Mouse (Mus musculus) liver, embryonic 14.5 days (tissue): Measurements from ENCODE around the gene Cldn7. TPM values are rescaled to one million over a fixed set of nuclear protein-coding genes. Genes with fewer than 3 reads are reported as not detected.

ENCODE experiments used
- ATAC-seq: fragments of 200-750 bp; cut with Nextera tagmentation; 2 replicates; pipeline ENCODE4 v1.8.0; 2017; ENCODE audit warnings: moderate number of reproducible peaks, mild to moderate bottlenecking, moderate library complexity; ENCODE audit not compliant: insufficient read depth
- DNase-seq, 3 experiments: peaks; one replicate each; pipeline ENCODE4 v3.0.0-alpha.2; 2012 to 2013; ENCODE audit warnings: low read depth in 3 of 3, low spot score in 3 of 3
- H3K27ac ChIP-seq: fragments of 300-500 bp; sonication (generic); 2 replicates; pipeline ENCODE4 v1.5.1; 2014; ENCODE audit warnings: moderate library complexity, mild to moderate bottlenecking, control low read depth, inconsistent platforms
- H3K27me3 ChIP-seq: fragments of 300-500 bp; sonication (generic); 2 replicates; pipeline ENCODE4 v1.6.1; 2014; ENCODE audit warnings: mild to moderate bottlenecking, low read length, moderate library complexity; ENCODE audit not compliant: control insufficient read depth, insufficient read depth
- H3K36me3 ChIP-seq: fragments of 300-500 bp; sonication (generic); replicated peaks from 2 replicates; pipeline ENCODE4 v1.6.1; 2014; ENCODE audit warnings: low read depth; ENCODE audit not compliant: control insufficient read depth, insufficient read depth
- H3K4me1 ChIP-seq, 2 experiments: fragments of 200-500 bp in 1 of 2; fragments of 300-500 bp in 1 of 2; sonication (generic) in 1 of 2; replicated peaks; 2 replicates each; pipeline ENCODE4 v1.6.1; 2012 to 2014; ENCODE audit warnings: antibody characterized with exemption in 1 of 2, inconsistent platforms in 1 of 2, low read length in 1 of 2; ENCODE audit not compliant: control insufficient read depth in 2 of 2, insufficient read depth in 2 of 2
- H3K4me2 ChIP-seq: fragments of 300-500 bp; sonication (generic); 2 replicates; pipeline ENCODE4 v1.6.1; 2014; ENCODE audit warnings: low read depth, mild to moderate bottlenecking, control low read depth, moderate library complexity
- H3K4me3 ChIP-seq, 2 experiments: fragments of 200-500 bp in 1 of 2; fragments of 300-500 bp in 1 of 2; sonication (generic) in 1 of 2; 2 replicates each; pipeline ENCODE4 v1.5.1; 2012 to 2014; ENCODE audit warnings: low read depth in 2 of 2, low read length in 2 of 2, mild to moderate bottlenecking in 2 of 2, control low read depth in 1 of 2, inconsistent platforms in 1 of 2, moderate library complexity in 1 of 2; ENCODE audit not compliant: insufficient read depth in 1 of 2
- H3K9ac ChIP-seq: fragments of 300-500 bp; sonication (generic); replicated peaks from 2 replicates; pipeline ENCODE4 v1.6.1; 2014; ENCODE audit warnings: mild to moderate bottlenecking, control low read depth, moderate library complexity
- H3K9me3 ChIP-seq: fragments of 300-500 bp; sonication (generic); 2 replicates; pipeline ENCODE4 v1.6.1; 2016; ENCODE audit warnings: low read length, mixed read lengths; ENCODE audit not compliant: control insufficient read depth
- CTCF ChIP-seq: IDR thresholded peaks from 2 replicates; pipeline ENCODE4 v1.5.1; 2016; ENCODE audit warnings: antibody characterized with exemption, low read depth, control low read depth
- EP300 ChIP-seq: IDR thresholded peaks from 2 replicates; pipeline ENCODE4 v1.6.1; 2016; ENCODE audit warnings: antibody characterized with exemption, low read depth
- WGBS: fragments of 180-500 bp; shearing (Covaris S2); extraction: QIAGEN DNeasy Blood & Tissue Kit; methylation state at CpG from one replicate; pipeline ENCODE4 v1.1.7; 2014; ENCODE audit not compliant: insufficient replicate concordance; 5-methylcytosine and 5-hydroxymethylcytosine counted together
- polyA plus RNA-seq, 2 experiments: library from polyadenylated mRNA; depleted of rRNA in 1 of 2; stranded (reverse) in 1 of 2; unstranded in 1 of 2; fragments of >200 nt; fragmentation: Nextera tagmentation in 1 of 2; extraction: Ambion mirVana in 1 of 2; gene quantifications; 2 replicates each; pipeline versions ENCODE4 v1.2.1 to v1.2.3; 2012 to 2014

Gene Cldn7
- polyA plus RNA-seq, 2 experiments = 2.0 to 2.2 TPM

DNA sequence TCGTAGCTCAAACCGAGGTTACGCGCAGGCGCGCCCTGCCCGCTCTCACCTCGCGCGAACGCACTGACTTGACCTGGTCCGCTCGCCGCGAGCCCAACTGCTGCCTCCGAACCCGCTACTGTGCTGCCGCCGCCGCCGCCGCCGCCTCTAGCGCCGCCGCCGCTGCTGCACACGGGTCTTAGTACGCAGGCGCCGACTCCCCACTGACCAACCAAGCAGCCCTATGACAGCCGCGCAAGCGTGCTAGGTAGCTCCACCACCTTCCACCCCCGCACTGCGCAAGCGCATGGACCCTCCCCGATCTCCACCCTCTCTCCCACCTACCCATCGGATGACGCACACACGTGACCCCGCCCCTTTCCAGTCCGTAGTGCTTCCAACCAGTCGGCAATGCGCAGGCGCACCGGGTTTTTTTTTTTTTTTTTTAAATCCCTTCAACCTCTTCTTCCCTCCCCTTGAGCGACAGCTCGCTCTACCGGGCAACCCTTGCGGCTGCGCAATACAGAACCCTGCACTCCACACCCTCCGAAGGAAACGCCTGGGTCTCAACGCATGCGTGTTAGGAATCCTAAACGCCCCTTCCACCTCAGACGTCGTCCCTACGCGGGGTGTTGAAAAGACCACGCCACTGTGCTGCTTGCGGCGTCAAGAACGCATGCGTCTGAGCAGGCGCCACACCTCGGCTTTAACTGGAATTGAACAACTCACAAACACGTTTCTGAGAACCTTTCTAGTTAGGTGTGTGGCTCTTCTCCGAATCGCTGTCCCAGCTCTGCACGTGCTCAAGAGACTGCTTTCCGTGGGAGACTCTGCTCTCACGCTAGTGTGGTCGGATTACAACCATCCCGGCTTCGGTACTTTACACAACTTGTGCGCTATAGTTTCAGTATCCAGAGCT lies 43.2 kb upstream of the Cldn7 start, which contains the start of gene Eif5a:
TSS of gene Eif5a (minus strand) at position 845 of the 898 bp plus-strand sequence.
- peak within 1 kb of the TSS; percentile 99 for H3K27ac ChIP-seq
- peaks cover 31% of the 10 kb centered on the region for H3K36me3 ChIP-seq
- H3K4me3 ChIP-seq = peak within 1 kb of the TSS; percentile 99
- peak; percentile 99 to 100 (median 99) for DNase-seq
- H3K4me2 ChIP-seq = peak within 1 kb of the TSS; percentile 100
- H3K9ac ChIP-seq = peak within 1 kb of the TSS; percentile 84
- H3K9me3 ChIP-seq = no peaks in the 10 kb centered on the region
- TF ChIP-seq EP300 = no peak
- TF ChIP-seq CTCF = peak; percentile 85
- peak; percentile 88 for ATAC-seq
- H3K4me1 ChIP-seq = peaks cover 42 to 45% of the 10 kb centered on the region in 2 experiments
- no peaks in the 10 kb centered on the region for H3K27me3 ChIP-seq
- WGBS = under 1% methylated on average over 78 of the region's 78 CpGs

DNA sequence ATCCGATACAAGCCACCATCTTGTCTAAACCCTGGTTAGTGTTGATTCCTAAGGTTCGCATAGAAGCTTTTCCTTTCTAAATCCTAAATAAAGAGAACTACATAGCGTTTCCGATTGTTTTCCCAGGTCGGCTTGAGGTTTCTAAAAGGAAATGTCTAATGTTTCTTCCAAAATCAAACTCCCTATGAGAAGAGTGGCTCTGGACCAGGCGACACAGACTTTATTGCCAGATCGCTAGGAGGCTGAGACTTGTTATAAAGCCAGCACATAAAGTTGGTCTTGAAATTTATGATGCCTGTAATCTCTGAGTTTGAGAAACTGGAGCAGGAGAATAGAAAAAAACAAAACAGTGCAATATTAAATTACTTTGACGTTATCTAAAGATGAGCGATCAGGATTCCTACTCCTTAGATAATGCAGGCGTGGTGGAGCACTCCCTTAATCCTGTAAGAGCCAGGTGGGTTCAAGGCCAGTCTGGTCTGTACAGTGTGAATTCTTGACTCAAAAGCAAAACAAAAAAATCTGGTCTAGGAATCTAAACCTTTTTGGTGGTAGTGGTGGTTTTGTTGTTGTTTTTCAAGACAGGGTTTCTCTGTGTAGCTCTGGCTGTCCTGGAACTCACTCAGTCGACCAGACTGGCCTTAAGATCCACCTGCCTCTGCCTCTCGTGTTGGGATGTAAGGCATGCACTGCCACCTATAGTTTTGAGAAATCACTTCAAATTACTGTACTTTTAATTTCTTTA lies 42.4 kb upstream of the Cldn7 start:
- no peaks in the 10 kb centered on the region for H3K9me3 ChIP-seq
- ATAC-seq = no peak
- 1% methylated on average over 12 of the region's 12 CpGs for WGBS
- H3K27me3 ChIP-seq = no peaks in the 10 kb centered on the region
- peak; percentile 19; the same call in 1 of the 2 replicates for TF ChIP-seq CTCF
- no peak; the same call in 1 of the 2 replicates for TF ChIP-seq EP300
- peaks cover 36 to 37% of the 10 kb centered on the region in 2 experiments for H3K4me1 ChIP-seq
- peaks cover 23% of the 10 kb centered on the region for H3K36me3 ChIP-seq
- H3K4me3 ChIP-seq = peak overlapping the region; percentile 81 to 99
- H3K27ac ChIP-seq = peak overlapping the region; percentile 99
- H3K9ac ChIP-seq = peak overlapping the region; percentile 84
- H3K4me2 ChIP-seq = peak overlapping the region; percentile 100
- no peak for DNase-seq

DNA sequence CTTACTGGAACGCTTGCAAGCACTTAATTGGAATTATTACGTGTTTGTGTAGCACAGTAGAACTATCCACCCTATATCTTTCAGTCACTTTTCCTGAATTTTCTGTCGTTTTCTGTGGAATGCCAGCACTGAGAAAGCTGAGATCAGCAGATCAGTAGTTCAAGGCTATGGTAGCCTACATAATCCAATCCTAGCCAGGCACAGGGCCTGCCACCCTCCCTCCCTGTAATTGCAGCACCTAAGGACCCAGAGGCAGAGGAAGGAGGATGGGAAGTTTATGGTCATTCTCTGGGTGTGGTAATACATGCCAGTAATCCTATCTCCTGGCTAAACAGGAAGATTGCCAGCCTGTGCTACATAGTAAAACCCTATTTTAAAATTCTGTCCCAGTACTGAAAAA lies 41.8 kb upstream of the Cldn7 start:
- no peaks in the 10 kb centered on the region for H3K9me3 ChIP-seq
- peak overlapping the region; percentile 99 for H3K27ac ChIP-seq
- H3K27me3 ChIP-seq = no peaks in the 10 kb centered on the region
- H3K4me2 ChIP-seq = peak overlapping the region; percentile 100
- H3K9ac ChIP-seq = peak overlapping the region; percentile 84; the same call in 1 of the 2 replicates
- H3K4me3 ChIP-seq = peak overlapping the region in 1 of 2 experiments; percentile 99; a peak in 2 of 4 replicates
- peaks cover 30 to 31% of the 10 kb centered on the region in 2 experiments for H3K4me1 ChIP-seq
- ATAC-seq = no peak
- no peak for DNase-seq
- H3K36me3 ChIP-seq = peaks cover 17% of the 10 kb centered on the region
- TF ChIP-seq CTCF (no peak), EP300 (no peak)
- 59% methylated on average over 3 of the region's 3 CpGs for WGBS

DNA sequence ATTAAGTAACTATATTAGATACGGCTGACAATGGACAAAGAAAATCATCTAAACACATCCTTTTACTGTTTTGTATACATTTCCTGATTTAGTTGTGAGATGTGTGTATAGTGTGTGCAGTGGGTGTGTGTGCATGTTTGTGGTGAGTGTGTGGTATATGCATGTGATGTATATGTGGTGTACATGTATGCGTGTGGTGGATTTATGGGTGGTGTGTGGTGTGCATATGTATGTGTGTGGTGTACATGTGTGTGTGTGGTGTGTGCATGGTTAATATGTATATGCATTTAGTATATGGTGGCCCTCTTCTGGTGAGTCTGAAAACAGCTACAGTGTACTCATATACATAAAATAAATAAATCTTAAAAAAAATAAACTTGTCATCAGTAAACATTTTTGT lies 37.1 kb upstream of the Cldn7 start:
- WGBS = 84% methylated on average over 2 of the region's 2 CpGs
- no peaks in the 10 kb centered on the region for H3K9me3 ChIP-seq

More for the DNA sequence above, 37.1 kb upstream of the Cldn7 start:
- no peak overlapping the region for H3K4me3 ChIP-seq
- TF ChIP-seq CTCF (peak; percentile 25; the same call in 1 of the 2 replicates), EP300 (no peak)
- H3K9ac ChIP-seq = no peak overlapping the region
- no peak overlapping the region for H3K27ac ChIP-seq
- no peaks in the 10 kb centered on the region for H3K36me3 ChIP-seq
- H3K4me1 ChIP-seq = peaks cover 10% of the 10 kb centered on the region in 2 experiments
- no peak overlapping the region for H3K4me2 ChIP-seq
- DNase-seq = no peak
- no peaks in the 10 kb centered on the region for H3K27me3 ChIP-seq
- no peak for ATAC-seq
